In genomic region chr4:41470051-41470683, GRCm38 (mm10) we compare ENCODE assay signal across 18 mouse cellular contexts. TPM values are rescaled to one million over a fixed set of nuclear protein-coding genes. Genes with fewer than 3 reads are reported as not detected.
A peak's percentile ranks its signal among the peaks of the same experiment; 100 is the strongest.
DNase-seq lines count a peak whose midpoint lies in the region; ATAC-seq and TF ChIP-seq lines count a peak whose summit lies in the region.
"Had no signal": no experiment of that assay in that cellular context is flagged by ENCODE, and none has a peak within 500 bp of the region (broad histone marks: within the 10 kb centered on the region; RNA-seq: fewer than 3 reads in every experiment).

No protein-coding gene starts in this region.

- TF ChIP-seq CTCF in left cerebral cortex, adult 2 months (IDR thresholded peaks at IDR 0.05) = no peak

- no peaks in the 10 kb centered on the region for H3K36me3 ChIP-seq in embryonic facial prominence, embryonic 15.5 days
- H3K36me3 ChIP-seq in forebrain, embryonic 16.5 days (ENCODE audit: control insufficient read depth, insufficient read depth) = no peaks in the 10 kb centered on the region
- no peaks in the 10 kb centered on the region for H3K36me3 ChIP-seq in midbrain, embryonic 14.5 days (ENCODE audit: control insufficient read depth, insufficient read depth, low read length)
- H3K36me3 ChIP-seq: liver, embryonic 15.5 days had no signal

- no peak for DNase-seq in left cerebral cortex, adult 2 months (ENCODE audit: extremely low spot score in 1 of 2, low spot score in 2 of 2)
- no peak for DNase-seq in left cerebral cortex, adult 11 months (ENCODE audit: low spot score)
- DNase-seq in midbrain, embryonic 14.5 days = no peak
- no peak for DNase-seq in gastrocnemius, postnatal 25 days
- DNase-seq in natural killer cell, adult 2 months (ENCODE audit: low spot score in 2 of 2) = no peak
- DNase-seq: adrenal gland, postnatal 14 days; gastrocnemius, adult 2 months; kidney, postnatal 10 days had no signal

- H3K4me2 ChIP-seq in embryonic facial prominence, embryonic 15.5 days (replicated peaks) = no peak overlapping the region
- H3K4me2 ChIP-seq in forebrain, embryonic 16.5 days (ENCODE audit: low read length) = no peak overlapping the region
- H3K4me2 ChIP-seq in midbrain, embryonic 14.5 days (ENCODE audit: low read length) = no peak overlapping the region
- H3K4me2 ChIP-seq: liver, embryonic 15.5 days had no signal

- 48% methylated on average over 7 of the region's 7 CpGs for WGBS in embryonic facial prominence, embryonic 15.5 days
- WGBS in forebrain, embryonic 16.5 days = 25% methylated on average over 7 of the region's 7 CpGs
- 50% methylated on average over 7 of the region's 7 CpGs for WGBS in midbrain, embryonic 14.5 days

- H3K27ac ChIP-seq in left cerebral cortex, adult 2 months = peak overlapping the region; percentile 44; the same call in 1 of the 2 replicates
- H3K27ac ChIP-seq in embryonic facial prominence, embryonic 15.5 days (replicated peaks) = 0 out of 2 replicates have a peak overlapping the region, but pooled peaks have one; percentile 24
- peak overlapping the region; percentile 64 for H3K27ac ChIP-seq in forebrain, embryonic 16.5 days (ENCODE audit: low read length)
- H3K27ac ChIP-seq in midbrain, embryonic 14.5 days (replicated peaks; ENCODE audit: low read depth, low read length) = peak overlapping the region; percentile 34; the same call in 1 of the 2 replicates
- H3K27ac ChIP-seq: liver, embryonic 15.5 days had no signal

- no peak for ATAC-seq in embryonic facial prominence, embryonic 15.5 days (ENCODE audit: insufficient number of reproducible peaks, low FRiP score, low TSS enrichment, low read depth)
- peak; percentile 30 for ATAC-seq in forebrain, embryonic 16.5 days
- no peak for ATAC-seq in midbrain, embryonic 14.5 days (ENCODE audit: low FRiP score, low TSS enrichment)
- ATAC-seq: intestine, postnatal 0 days had no signal

- H3K9me3 ChIP-seq in embryonic facial prominence, embryonic 15.5 days (replicated peaks) = no peaks in the 10 kb centered on the region
- no peaks in the 10 kb centered on the region for H3K9me3 ChIP-seq in forebrain, embryonic 16.5 days (ENCODE audit: control insufficient read depth, low read length)
- H3K9me3 ChIP-seq in midbrain, embryonic 14.5 days (ENCODE audit: control insufficient read depth, low read length) = no peaks in the 10 kb centered on the region
- H3K9me3 ChIP-seq: limb, embryonic 10.5 days; liver, embryonic 15.5 days had no signal

- peaks cover 18% of the 10 kb centered on the region; the same call in 1 of the 2 replicates for H3K4me1 ChIP-seq in embryonic facial prominence, embryonic 15.5 days
- peaks cover 34% of the 10 kb centered on the region for H3K4me1 ChIP-seq in forebrain, embryonic 16.5 days (replicated peaks; ENCODE audit: control insufficient read depth, insufficient read depth, low read length)
- H3K4me1 ChIP-seq in midbrain, embryonic 14.5 days (ENCODE audit: control insufficient read depth, insufficient read depth, low read length) = peaks cover 7% of the 10 kb centered on the region; the same call in 1 of the 2 replicates

- H3K27me3 ChIP-seq in embryonic facial prominence, embryonic 15.5 days = no peaks in the 10 kb centered on the region
- H3K27me3 ChIP-seq in forebrain, embryonic 16.5 days (replicated peaks; ENCODE audit: control insufficient read depth, insufficient read depth, low read length) = no peaks in the 10 kb centered on the region
- no peaks in the 10 kb centered on the region for H3K27me3 ChIP-seq in midbrain, embryonic 14.5 days (ENCODE audit: control insufficient read depth, insufficient read depth, low read length)
- H3K27me3 ChIP-seq: liver, embryonic 15.5 days had no signal

- intact Hi-C loops in left cerebral cortex, adult 2 months (cut with DNase I) = loop anchor here (1.0 to 5.0 kb wide), 2 partner anchors 97 to 237 kb away; partner anchors contain the start of genes Dnaic1 and Fam219a

- no peak overlapping the region for H3K9ac ChIP-seq in embryonic facial prominence, embryonic 15.5 days
- H3K9ac ChIP-seq in forebrain, embryonic 16.5 days (replicated peaks; ENCODE audit: low read depth, low read length) = no peak overlapping the region
- no peak overlapping the region for H3K9ac ChIP-seq in midbrain, embryonic 14.5 days (replicated peaks; ENCODE audit: low read length)
- H3K9ac ChIP-seq: liver, embryonic 15.5 days had no signal

- no peak overlapping the region for H3K4me3 ChIP-seq in left cerebral cortex, adult 2 months
- H3K4me3 ChIP-seq in embryonic facial prominence, embryonic 15.5 days (replicated peaks) = no peak overlapping the region
- no peak overlapping the region for H3K4me3 ChIP-seq in forebrain, embryonic 16.5 days (replicated peaks; ENCODE audit: low read length)
- no peak overlapping the region for H3K4me3 ChIP-seq in midbrain, embryonic 14.5 days (replicated peaks; ENCODE audit: low read depth, low read length)
- H3K4me3 ChIP-seq: erythroblast, embryonic 14.5 days; gastrocnemius, adult 2 months; limb, embryonic 10.5 days; liver, embryonic 15.5 days had no signal

RNA-seq across cellular contexts. Expression of gene Nudt2, which starts 5.2 kb away (rescaled TPM):
- 10 to 100 TPM; 25.3 to 28.2 TPM for total RNA-seq in left cerebral cortex, adult 2 months (2021)
- polyA plus RNA-seq in embryonic facial prominence, embryonic 15.5 days (2015; fragmentation: Nextera tagmentation; extraction: Ambion mirVana) = 47.0 and 47.1 TPM in 2 replicates
- polyA plus RNA-seq in forebrain, embryonic 16.5 days (2015; fragmentation: Nextera tagmentation; extraction: Ambion mirVana) = 68.2 and 71.7 TPM in 2 replicates
- 68.4 and 79.9 TPM in 2 replicates for polyA plus RNA-seq in midbrain, embryonic 14.5 days (2014; fragmentation: Nextera tagmentation; extraction: Ambion mirVana)
- 10 to 100 TPM; 17.3 to 20.5 TPM for total RNA-seq in gastrocnemius, postnatal 25 days (2021)

RNA-seq across cellular contexts. Expression of gene Kif24, which starts 5.5 kb away (rescaled TPM):
- total RNA-seq in left cerebral cortex, adult 2 months (2021) = 1 to 10 TPM; 1.4 to 1.9 TPM
- polyA plus RNA-seq in embryonic facial prominence, embryonic 15.5 days (2015; fragmentation: Nextera tagmentation; extraction: Ambion mirVana) = 7.3 and 8.9 TPM in 2 replicates
- 3.7 and 4.9 TPM in 2 replicates for polyA plus RNA-seq in forebrain, embryonic 16.5 days (2015; fragmentation: Nextera tagmentation; extraction: Ambion mirVana)
- polyA plus RNA-seq in midbrain, embryonic 14.5 days (2014; fragmentation: Nextera tagmentation; extraction: Ambion mirVana) = 3.3 and 3.7 TPM in 2 replicates
- under 1 TPM; 0.10 to 0.21 TPM for total RNA-seq in gastrocnemius, postnatal 25 days (2021)

RNA-seq across cellular contexts. Expression of gene AI464131, which starts 32.7 kb away (rescaled TPM):
- total RNA-seq in left cerebral cortex, adult 2 months (2021) = 10 to 100 TPM; 27.1 to 28.1 TPM
- 7.6 and 7.7 TPM in 2 replicates for polyA plus RNA-seq in embryonic facial prominence, embryonic 15.5 days (2015; fragmentation: Nextera tagmentation; extraction: Ambion mirVana)
- polyA plus RNA-seq in forebrain, embryonic 16.5 days (2015; fragmentation: Nextera tagmentation; extraction: Ambion mirVana) = 2.8 and 3.4 TPM in 2 replicates
- 7.2 and 8.0 TPM in 2 replicates for polyA plus RNA-seq in midbrain, embryonic 14.5 days (2014; fragmentation: Nextera tagmentation; extraction: Ambion mirVana)
- total RNA-seq in gastrocnemius, postnatal 25 days (2021) = 10 to 100 TPM; 59.5 to 75.2 TPM
- total RNA-seq: monocyte, adult 5-6 weeks had no signal
- polyA plus RNA-seq: erythroblast, embryonic 14.5 days had no signal

RNA-seq across cellular contexts. Expression of gene 1110017D15Rik, which starts 47.0 kb away (rescaled TPM):
- total RNA-seq in left cerebral cortex, adult 2 months (2021) = 1 to 10 TPM; 5.2 to 6.1 TPM
- polyA plus RNA-seq in embryonic facial prominence, embryonic 15.5 days (2015; fragmentation: Nextera tagmentation; extraction: Ambion mirVana) = 15.1 and 31.4 TPM in 2 replicates
- polyA plus RNA-seq in forebrain, embryonic 16.5 days (2015; fragmentation: Nextera tagmentation; extraction: Ambion mirVana) = 8.8 and 11.1 TPM in 2 replicates
- polyA plus RNA-seq in midbrain, embryonic 14.5 days (2014; fragmentation: Nextera tagmentation; extraction: Ambion mirVana) = 12.9 and 13.2 TPM in 2 replicates
- total RNA-seq in gastrocnemius, postnatal 25 days (2021) = not detected
- total RNA-seq: common myeloid progenitor, adult 5-6 weeks; ES-E14; heart, postnatal 25 days had no signal
- polyA plus RNA-seq: erythroblast, embryonic 14.5 days; liver, embryonic 15.5 days had no signal
